Mouse (Mus musculus): ENCODE results near the gene Themis2. TPM values are rescaled to one million over a fixed set of nuclear protein-coding genes. Genes with fewer than 3 reads are reported as not detected.
"Not testable (repeated sequence)": the region's sequence is repeated elsewhere in the genome, so short reads cannot be mapped to it uniquely, and the experiment has no call there.

Gene Themis2
- polyA plus RNA-seq, 1 experiment from 2014 or later, result 0.87 TPM

DNA sequence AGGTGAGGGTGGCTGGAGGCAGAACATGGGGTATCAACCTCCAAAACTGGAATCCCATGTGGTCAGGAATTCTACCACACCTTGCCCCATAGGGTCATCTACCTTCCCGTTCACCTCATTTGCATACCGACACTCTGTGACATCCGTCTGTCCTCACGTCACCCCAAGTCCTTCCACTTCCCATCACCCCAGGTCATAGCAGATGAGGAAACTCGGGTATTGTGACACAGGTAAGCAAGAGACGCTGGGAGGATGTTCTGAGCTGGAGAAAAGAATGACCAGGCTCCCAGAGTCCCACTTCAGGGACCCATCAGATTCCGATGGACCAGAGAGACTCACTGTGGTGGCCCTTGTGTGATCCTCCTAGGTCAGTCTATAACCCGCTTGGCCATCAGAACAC, 1.4 kb downstream of the Themis2 start:
- ATAC-seq (replicated peaks; ENCODE audit: low FRiP score) (no peak), DNase-seq (ENCODE audit: low spot score) (no peak)
- 78% methylated on average over 8 of the region's 8 CpGs for WGBS
- Histone ChIP-seq H3K4me3 (ENCODE audit: low read depth, low read length) (no peak overlapping the region), H3K4me1 (replicated peaks; ENCODE audit: control insufficient read depth, insufficient read depth, low read length) (peaks cover 5% of the 10 kb centered on the region; the same call in 1 of the 2 replicates), H3K27ac (ENCODE audit: low read depth, low read length) (no peak overlapping the region), H3K9me3 (ENCODE audit: control insufficient read depth, low read length) (no peaks in the 10 kb centered on the region), H3K27me3 (ENCODE audit: control insufficient read depth, insufficient read depth, low read length) (peaks cover 3% of the 10 kb centered on the region; the same call in 1 of the 2 replicates), H3K4me2 (ENCODE audit: low read depth, low read length, severe bottlenecking) (no peak overlapping the region), H3K9ac (ENCODE audit: low read length) (no peak overlapping the region), H3K36me3 (ENCODE audit: control insufficient read depth, insufficient read depth, low read length) (no peaks in the 10 kb centered on the region)

DNA sequence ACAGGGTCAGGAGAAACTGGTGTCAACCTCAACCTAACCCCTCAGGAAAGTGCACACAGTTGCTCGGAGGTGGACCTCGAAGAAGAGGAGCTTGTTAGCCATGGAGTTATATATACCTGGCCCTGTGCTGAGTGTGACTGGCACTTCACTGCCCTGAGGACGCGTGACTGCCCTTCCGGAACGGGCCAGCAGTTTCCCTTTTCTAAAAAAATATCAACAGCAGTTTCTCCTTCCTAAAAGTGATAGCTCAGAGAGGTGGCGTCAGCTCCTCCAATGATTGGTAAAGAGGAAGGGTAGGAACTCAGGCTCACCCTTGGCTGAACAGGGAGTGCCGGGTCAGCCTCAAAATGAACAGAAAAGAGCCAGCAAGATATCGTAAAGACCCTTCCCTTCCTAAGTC, 2.2 kb downstream of the Themis2 start:
- Histone ChIP-seq H3K4me2 (ENCODE audit: low read depth, low read length, severe bottlenecking) (no peak overlapping the region), H3K9ac (ENCODE audit: low read length) (no peak overlapping the region), H3K9me3 (ENCODE audit: control insufficient read depth, low read length) (no peaks in the 10 kb centered on the region), H3K27ac (ENCODE audit: low read depth, low read length) (no peak overlapping the region), H3K36me3 (ENCODE audit: control insufficient read depth, insufficient read depth, low read length) (no peaks in the 10 kb centered on the region), H3K4me3 (ENCODE audit: low read depth, low read length) (no peak overlapping the region), H3K27me3 (ENCODE audit: control insufficient read depth, insufficient read depth, low read length) (peaks cover 3% of the 10 kb centered on the region; the same call in 1 of the 2 replicates), H3K4me1 (replicated peaks; ENCODE audit: control insufficient read depth, insufficient read depth, low read length) (peaks cover 5% of the 10 kb centered on the region; the same call in 1 of the 2 replicates)
- 85% methylated on average over 9 of the region's 9 CpGs for WGBS
- ATAC-seq (replicated peaks; ENCODE audit: low FRiP score), result no peak
- DNase-seq (ENCODE audit: low spot score), result no peak

DNA sequence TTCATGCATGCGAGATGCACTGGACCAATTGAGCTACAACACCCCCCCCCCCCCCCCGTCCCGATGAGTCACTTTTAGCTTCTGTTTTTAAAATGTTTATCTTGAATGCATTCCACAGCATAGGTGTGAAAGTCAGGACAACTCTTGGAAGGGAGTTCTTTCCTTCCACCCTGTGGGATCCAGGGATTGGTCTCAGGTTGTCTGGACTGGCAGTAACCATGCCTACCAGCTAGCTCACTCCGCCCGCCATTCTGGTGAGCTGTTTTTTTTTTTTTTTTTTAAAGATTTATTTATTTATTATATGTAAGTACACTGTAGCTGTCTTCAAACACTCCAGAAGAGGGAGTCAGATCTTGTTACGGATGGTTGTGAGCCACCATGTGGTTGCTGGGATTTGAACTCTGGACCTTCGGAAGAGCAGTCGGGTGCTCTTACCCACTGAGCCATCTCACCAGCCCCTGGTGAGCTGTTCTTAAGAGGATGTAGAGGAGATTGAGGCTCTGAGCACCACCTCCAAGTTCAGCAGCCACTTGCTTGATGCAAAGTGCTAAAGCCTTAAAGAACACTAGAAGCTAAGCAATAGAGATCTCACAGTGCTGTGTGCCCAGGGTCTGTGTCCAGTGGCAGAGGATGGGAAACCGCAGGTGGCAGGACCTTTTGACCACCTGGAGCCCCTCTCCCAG, 2.7 kb downstream of the Themis2 start:
- WGBS, result 90% methylated on average over 8 of the region's 9 CpGs
- ATAC-seq (replicated peaks; ENCODE audit: low FRiP score); DNase-seq (ENCODE audit: low spot score): not testable (repeated sequence)

DNA sequence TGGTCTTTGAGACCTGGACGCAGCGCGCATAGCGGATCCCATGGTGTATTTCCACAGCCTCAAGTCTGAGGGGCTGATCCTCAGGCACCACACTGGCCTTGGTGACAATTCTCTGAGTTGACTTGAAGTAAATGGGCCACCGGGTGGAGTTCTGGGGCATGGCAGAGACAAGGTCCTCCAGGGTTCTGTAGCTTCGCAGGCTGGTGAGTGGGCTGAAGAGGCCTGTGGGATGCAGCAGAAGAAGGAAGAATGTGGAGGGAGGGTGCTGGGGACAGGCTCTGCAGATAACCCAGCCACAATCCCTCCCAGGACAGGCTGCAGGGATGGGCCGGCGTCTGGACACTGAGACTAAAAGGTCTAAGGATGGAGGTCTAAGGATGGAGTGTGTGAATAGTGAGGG, 6.5 kb downstream of the Themis2 start:
- no peak overlapping the region for H3K4me2 ChIP-seq (ENCODE audit: low read depth, low read length, severe bottlenecking)
- no peak for ATAC-seq (replicated peaks; ENCODE audit: low FRiP score)
- WGBS, result 92% methylated on average over 8 of the region's 8 CpGs
- H3K27ac ChIP-seq (ENCODE audit: low read depth, low read length), result no peak overlapping the region
- no peaks in the 10 kb centered on the region for H3K4me1 ChIP-seq (replicated peaks; ENCODE audit: control insufficient read depth, insufficient read depth, low read length)
- no peaks in the 10 kb centered on the region for H3K36me3 ChIP-seq (ENCODE audit: control insufficient read depth, insufficient read depth, low read length)
- H3K4me3 ChIP-seq (ENCODE audit: low read depth, low read length), result no peak overlapping the region
- no peak for DNase-seq (ENCODE audit: low spot score)
- no peaks in the 10 kb centered on the region for H3K9me3 ChIP-seq (ENCODE audit: control insufficient read depth, low read length)
- no peak overlapping the region for H3K9ac ChIP-seq (ENCODE audit: low read length)
- peaks cover under 1% of the 10 kb centered on the region; the same call in 1 of the 2 replicates for H3K27me3 ChIP-seq (ENCODE audit: control insufficient read depth, insufficient read depth, low read length)

More for the DNA sequence above, 2.7 kb downstream of the Themis2 start:
- not testable (repeated sequence) for H3K9ac ChIP-seq (ENCODE audit: low read length); H3K36me3 ChIP-seq (ENCODE audit: control insufficient read depth, insufficient read depth, low read length); H3K4me2 ChIP-seq (ENCODE audit: low read depth, low read length, severe bottlenecking); H3K27ac ChIP-seq (ENCODE audit: low read depth, low read length); H3K4me1 ChIP-seq (replicated peaks; ENCODE audit: control insufficient read depth, insufficient read depth, low read length); H3K9me3 ChIP-seq (ENCODE audit: control insufficient read depth, low read length); H3K27me3 ChIP-seq (ENCODE audit: control insufficient read depth, insufficient read depth, low read length); H3K4me3 ChIP-seq (ENCODE audit: low read depth, low read length)

DNA sequence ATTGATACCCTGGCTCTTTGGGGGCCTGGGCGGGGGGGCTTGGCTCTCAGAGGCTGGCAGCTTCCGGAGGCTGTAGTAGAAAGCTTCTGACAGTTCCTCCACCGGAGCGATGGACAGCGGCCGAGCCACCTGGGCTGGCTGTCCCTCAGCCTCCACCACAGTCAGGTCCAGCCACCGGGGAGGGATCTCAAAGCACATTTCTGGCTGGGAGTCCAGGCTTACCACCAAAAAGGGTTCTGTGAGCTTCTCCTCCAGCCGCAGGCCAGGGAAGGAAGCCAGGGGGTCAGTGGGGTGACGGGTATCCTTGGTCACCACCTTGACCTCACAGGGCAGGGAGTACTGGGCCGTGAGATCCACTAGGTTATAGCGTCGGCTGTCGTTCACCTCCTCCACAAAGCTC, 11.0 kb downstream of the Themis2 start:
- DNase-seq (ENCODE audit: low spot score) (no peak), ATAC-seq (replicated peaks; ENCODE audit: low FRiP score) (no peak)
- WGBS, result 93% methylated on average over 13 of the region's 13 CpGs
- Histone ChIP-seq H3K4me3 (ENCODE audit: low read depth, low read length) (no peak overlapping the region), H3K4me1 (replicated peaks; ENCODE audit: control insufficient read depth, insufficient read depth, low read length) (no peaks in the 10 kb centered on the region), H3K27me3 (ENCODE audit: control insufficient read depth, insufficient read depth, low read length) (no peaks in the 10 kb centered on the region), H3K4me2 (ENCODE audit: low read depth, low read length, severe bottlenecking) (no peak overlapping the region), H3K9ac (ENCODE audit: low read length) (no peak overlapping the region), H3K27ac (ENCODE audit: low read depth, low read length) (no peak overlapping the region), H3K9me3 (ENCODE audit: control insufficient read depth, low read length) (no peaks in the 10 kb centered on the region), H3K36me3 (ENCODE audit: control insufficient read depth, insufficient read depth, low read length) (no peaks in the 10 kb centered on the region)

DNA sequence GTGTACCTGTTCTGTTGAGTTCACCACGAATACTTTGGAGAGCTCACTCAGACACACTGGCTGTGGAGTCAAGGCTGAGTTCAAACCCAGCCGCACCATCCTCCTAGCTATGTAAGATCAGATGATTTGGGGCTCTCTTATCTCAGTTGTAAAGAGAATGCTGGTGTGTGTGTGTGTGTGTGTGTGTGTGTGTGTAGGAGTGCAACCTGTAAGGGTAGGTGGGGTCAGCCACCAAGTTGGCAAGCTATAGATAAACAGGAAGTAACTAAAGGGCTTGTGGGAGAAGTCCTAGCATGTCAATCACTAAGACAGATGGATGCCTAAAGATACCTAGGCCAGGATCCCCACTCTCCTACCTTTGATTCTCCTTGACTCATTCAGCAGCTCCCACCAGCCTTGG, 12.5 kb downstream of the Themis2 start:
- DNase-seq (ENCODE audit: low spot score), result no peak
- ATAC-seq (replicated peaks; ENCODE audit: low FRiP score), result no peak
- no peaks in the 10 kb centered on the region; the same call in none of the 2 replicates for H3K36me3 ChIP-seq (ENCODE audit: control insufficient read depth, insufficient read depth, low read length)
- no peak overlapping the region for H3K4me2 ChIP-seq (ENCODE audit: low read depth, low read length, severe bottlenecking)
- H3K9me3 ChIP-seq (ENCODE audit: control insufficient read depth, low read length), result no peaks in the 10 kb centered on the region
- no peak overlapping the region for H3K9ac ChIP-seq (ENCODE audit: low read length)
- H3K27ac ChIP-seq (ENCODE audit: low read depth, low read length), result no peak overlapping the region
- no peaks in the 10 kb centered on the region for H3K27me3 ChIP-seq (ENCODE audit: control insufficient read depth, insufficient read depth, low read length)
- 89% methylated on average over 2 of the region's 2 CpGs for WGBS
- H3K4me1 ChIP-seq (replicated peaks; ENCODE audit: control insufficient read depth, insufficient read depth, low read length), result no peaks in the 10 kb centered on the region
- H3K4me3 ChIP-seq (ENCODE audit: low read depth, low read length), result no peak overlapping the region

DNA sequence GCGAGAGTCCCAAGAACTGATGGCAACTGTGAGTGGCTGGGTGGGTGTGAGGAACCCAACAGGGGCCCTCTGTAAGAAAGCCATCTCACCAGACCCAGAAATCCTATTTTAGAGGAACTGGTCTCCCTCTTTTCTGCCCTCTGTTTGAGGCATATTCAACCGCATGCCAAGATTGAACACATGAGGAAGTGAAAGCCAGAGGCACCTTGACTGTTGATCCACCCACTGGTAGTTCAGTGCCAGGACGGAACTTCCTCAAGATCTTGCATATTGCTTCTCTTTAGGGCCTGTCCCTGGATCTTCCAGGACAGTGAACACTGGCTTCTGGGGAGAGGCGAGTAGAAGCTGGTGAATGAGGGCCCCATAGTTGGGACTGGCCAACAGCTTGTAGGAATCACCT, 15.9 kb downstream of the Themis2 start:
- no peaks in the 10 kb centered on the region for H3K27me3 ChIP-seq (ENCODE audit: control insufficient read depth, insufficient read depth, low read length)

DNA sequence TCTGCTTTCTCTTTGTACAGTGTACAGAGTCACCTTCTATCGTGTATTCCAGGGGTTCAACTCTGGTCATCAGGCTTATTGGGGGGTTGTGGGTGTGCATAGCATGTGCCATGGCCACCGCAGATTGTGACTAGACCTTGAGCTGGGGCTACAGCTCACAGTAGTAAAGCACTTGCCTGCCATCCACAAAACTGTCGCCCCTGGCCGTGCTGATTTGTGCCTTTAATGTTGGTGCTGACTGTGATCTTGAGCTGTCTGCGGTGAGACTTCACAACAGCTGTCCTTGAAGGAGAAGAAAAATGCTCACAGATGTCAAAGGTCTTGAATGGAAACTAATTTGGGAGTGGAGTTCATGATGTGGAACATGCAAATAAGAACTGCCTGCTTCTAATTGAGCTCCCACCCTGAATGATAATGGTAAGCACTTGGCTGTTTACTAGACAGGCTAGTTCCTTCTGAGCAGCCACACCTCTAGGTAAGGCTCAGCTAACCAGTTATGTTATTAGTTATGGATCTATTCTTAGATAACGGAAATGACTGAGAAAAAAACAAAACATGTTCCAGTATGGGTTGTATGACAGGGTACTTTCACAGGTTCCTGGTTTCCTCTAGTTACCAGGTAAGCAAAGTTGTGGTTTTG, 17.5 kb downstream of the Themis2 start:
- Histone ChIP-seq H3K36me3 (ENCODE audit: control insufficient read depth, insufficient read depth, low read length) (peaks cover 16% of the 10 kb centered on the region), H3K9ac (ENCODE audit: low read length) (no peak overlapping the region), H3K4me2 (ENCODE audit: low read depth, low read length, severe bottlenecking) (no peak overlapping the region), H3K4me3 (ENCODE audit: low read depth, low read length) (no peak overlapping the region), H3K9me3 (ENCODE audit: control insufficient read depth, low read length) (no peaks in the 10 kb centered on the region), H3K27ac (ENCODE audit: low read depth, low read length) (no peak overlapping the region), H3K27me3 (ENCODE audit: control insufficient read depth, insufficient read depth, low read length) (no peaks in the 10 kb centered on the region), H3K4me1 (replicated peaks; ENCODE audit: control insufficient read depth, insufficient read depth, low read length) (no peaks in the 10 kb centered on the region)
- WGBS, result 93% methylated on average over 6 of the region's 6 CpGs
- ATAC-seq (replicated peaks; ENCODE audit: low FRiP score) (no peak), DNase-seq (ENCODE audit: low spot score) (no peak)

More for the DNA sequence above, 15.9 kb downstream of the Themis2 start:
- no peak overlapping the region for H3K4me3 ChIP-seq (ENCODE audit: low read depth, low read length)
- no peak overlapping the region for H3K4me2 ChIP-seq (ENCODE audit: low read depth, low read length, severe bottlenecking)
- DNase-seq (ENCODE audit: low spot score) (no peak), ATAC-seq (replicated peaks; ENCODE audit: low FRiP score) (no peak)
- 86% methylated on average over 4 of the region's 4 CpGs for WGBS
- no peak overlapping the region for H3K27ac ChIP-seq (ENCODE audit: low read depth, low read length)
- no peaks in the 10 kb centered on the region for H3K9me3 ChIP-seq (ENCODE audit: control insufficient read depth, low read length)
- peaks cover 10% of the 10 kb centered on the region for H3K36me3 ChIP-seq (ENCODE audit: control insufficient read depth, insufficient read depth, low read length)
- H3K9ac ChIP-seq (ENCODE audit: low read length), result no peak overlapping the region
- H3K4me1 ChIP-seq (replicated peaks; ENCODE audit: control insufficient read depth, insufficient read depth, low read length), result no peaks in the 10 kb centered on the region

DNA sequence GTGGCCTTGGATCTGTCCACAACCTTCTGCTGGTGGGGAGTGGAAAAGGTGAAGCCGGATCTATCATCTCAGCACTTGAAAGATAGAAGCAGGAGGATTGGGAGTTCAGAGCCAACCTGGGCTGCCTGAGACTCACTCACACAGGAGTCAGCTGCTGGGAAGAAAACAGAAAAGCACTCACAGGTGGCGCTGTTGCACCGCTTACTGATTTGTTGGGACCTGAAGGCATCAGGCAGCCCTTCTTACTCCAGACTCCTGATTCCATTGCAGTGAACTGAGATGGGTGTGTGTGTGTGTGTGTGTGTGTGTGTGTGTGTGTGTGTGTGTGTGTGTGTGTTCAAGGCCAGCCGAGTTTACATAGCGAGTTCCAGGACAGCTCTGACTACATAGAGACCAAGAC, 19.4 kb downstream of the Themis2 start:
- ATAC-seq (replicated peaks; ENCODE audit: low FRiP score), result no peak

More for the DNA sequence above, 19.4 kb downstream of the Themis2 start:
- Histone ChIP-seq H3K9me3 (ENCODE audit: control insufficient read depth, low read length) (no peaks in the 10 kb centered on the region), H3K4me2 (ENCODE audit: low read depth, low read length, severe bottlenecking) (no peak overlapping the region), H3K27me3 (ENCODE audit: control insufficient read depth, insufficient read depth, low read length) (no peaks in the 10 kb centered on the region), H3K36me3 (ENCODE audit: control insufficient read depth, insufficient read depth, low read length) (peaks cover 20% of the 10 kb centered on the region), H3K4me3 (ENCODE audit: low read depth, low read length) (no peak overlapping the region), H3K9ac (ENCODE audit: low read length) (no peak overlapping the region), H3K27ac (ENCODE audit: low read depth, low read length) (no peak overlapping the region), H3K4me1 (replicated peaks; ENCODE audit: control insufficient read depth, insufficient read depth, low read length) (no peaks in the 10 kb centered on the region)
- 91% methylated on average over 5 of the region's 5 CpGs for WGBS
- peak; percentile 78 for DNase-seq (ENCODE audit: low spot score)
